In genomic region chr12:111137079-111137478, GRCm38 (mm10) we compare ENCODE assay signal across 15 mouse cellular contexts. TPM values are rescaled to one million over a fixed set of nuclear protein-coding genes. Genes with fewer than 3 reads are reported as not detected.
DNase-seq lines count a peak whose midpoint lies in the region; ATAC-seq and TF ChIP-seq lines count a peak whose summit lies in the region.
"Had no signal": no experiment of that assay in that cellular context is flagged by ENCODE, and none has a peak within 500 bp of the region (broad histone marks: within the 10 kb centered on the region; RNA-seq: fewer than 3 reads in every experiment).

No protein-coding gene starts in this region.

- no peak overlapping the region for H3K4me3 ChIP-seq in lung, adult 2 months (replicated peaks; ENCODE audit: extremely low read depth, low read depth, low read length)
- H3K4me3 ChIP-seq in CH12.LX (replicated peaks in 1 of 3; ENCODE audit: low read depth in 2 of 3, low read length in 2 of 3, poor library complexity in 1 of 3) = no peak overlapping the region
- no peak overlapping the region for H3K4me3 ChIP-seq in bone marrow, adult 2 months (replicated peaks; ENCODE audit: control insufficient read depth, low read depth, low read length)
- H3K4me3 ChIP-seq: liver, embryonic 15.5 days; midbrain, embryonic 13.5 days had no signal

- no peak for TF ChIP-seq POLR2A in lung, adult 2 months (IDR thresholded peaks at IDR 0.05; ENCODE audit: borderline replicate concordance, extremely low read depth, low read depth, low read length)
- no peak for TF ChIP-seq POLR2A in CH12.LX (IDR thresholded peaks at IDR 0.05; ENCODE audit: low read depth, low read length)
- TF ChIP-seq POLR2A in bone marrow, adult 2 months (IDR thresholded peaks at IDR 0.05; ENCODE audit: borderline replicate concordance, control insufficient read depth, low read depth, low read length) = no peak

- peak; percentile 71 for TF ChIP-seq RAD21 in CH12.LX (IDR thresholded peaks at IDR 0.05; ENCODE audit: low read depth, low read length)

- dilution Hi-C loops in CH12.LX (cut with MboI; ENCODE audit: extremely low pct_ligation_motif_present, extremely low pct_unique_long_range_greater_than_20kb, low sequenced_read_pairs) = no loop called here

- no peaks in the 10 kb centered on the region for H3K4me1 ChIP-seq in lung, adult 2 months (ENCODE audit: control insufficient read depth, insufficient read depth, low read length)
- H3K4me1 ChIP-seq in CH12.LX (ENCODE audit: control insufficient read depth in 1 of 2, insufficient read depth in 2 of 2) = peaks cover 0 to 10% of the 10 kb centered on the region in 2 experiments; a peak in 1 of 4 replicates
- H3K4me1 ChIP-seq in bone marrow, adult 2 months (ENCODE audit: control insufficient read depth, insufficient read depth, low read length) = no peaks in the 10 kb centered on the region
- H3K4me1 ChIP-seq: midbrain, embryonic 13.5 days had no signal

- H3K9ac ChIP-seq in CH12.LX (ENCODE audit: insufficient read depth, low read depth) = no peak overlapping the region
- H3K9ac ChIP-seq: liver, embryonic 15.5 days; midbrain, embryonic 13.5 days had no signal

- in situ Hi-C loops in CH12.LX (cut with MboI; ENCODE audit: low pct_ligation_motif_present, low pct_unique_long_range_greater_than_20kb, low sequenced_read_pairs) = loop anchor here (5.0 to 10.0 kb wide), 2 partner anchors 40 to 202 kb away; no protein-coding TSS in a partner anchor

- peak; percentile 87 for ATAC-seq in megakaryocyte progenitor cell, adult 5-6 weeks (replicated peaks; ENCODE audit: poor library complexity)
- ATAC-seq: hindbrain, embryonic 16.5 days; midbrain, embryonic 13.5 days; Patski had no signal

- no peaks in the 10 kb centered on the region for H3K27me3 ChIP-seq in CH12.LX (replicated peaks)
- H3K27me3 ChIP-seq: liver, embryonic 15.5 days; midbrain, embryonic 13.5 days; Patski had no signal

- peaks cover 7% of the 10 kb centered on the region for H3K9me3 ChIP-seq in CH12.LX (replicated peaks; ENCODE audit: low read length)
- H3K9me3 ChIP-seq: liver, embryonic 15.5 days had no signal

- H3K36me3 ChIP-seq in CH12.LX (replicated peaks in 1 of 2; ENCODE audit: control insufficient read depth in 1 of 2, insufficient read depth in 1 of 2, low read length in 1 of 2) = no peaks in the 10 kb centered on the region
- H3K36me3 ChIP-seq: liver, embryonic 15.5 days; midbrain, embryonic 13.5 days had no signal

- TF ChIP-seq EP300 in CH12.LX (IDR thresholded peaks at IDR 0.05; ENCODE audit: low read length) = no peak

- no peak overlapping the region for H3K27ac ChIP-seq in CH12.LX (ENCODE audit: insufficient read depth, low read depth)
- H3K27ac ChIP-seq in bone marrow, adult 2 months (ENCODE audit: control insufficient read depth, insufficient read depth, low read depth, low read length, poor library complexity) = no peak overlapping the region
- H3K27ac ChIP-seq: liver, embryonic 15.5 days; midbrain, embryonic 13.5 days had no signal

- 78% methylated on average over 2 of the region's 2 CpGs for WGBS in lung, adult 2 months
- 80% methylated on average over 2 of the region's 2 CpGs for WGBS in bone marrow, adult 2 months

- H3K79me2 ChIP-seq in CH12.LX (replicated peaks; ENCODE audit: control insufficient read depth, extremely low read depth, insufficient read depth, poor library complexity, severe bottlenecking) = no peaks in the 10 kb centered on the region

- H3K4me2 ChIP-seq in CH12.LX (ENCODE audit: insufficient read depth, low read depth, poor library complexity, severe bottlenecking) = no peak overlapping the region
- H3K4me2 ChIP-seq: liver, embryonic 15.5 days; midbrain, embryonic 13.5 days had no signal

- DNase-seq in lung, adult 2 months = no peak
- DNase-seq in lung, postnatal 14 days = no peak
- peak; percentile 27 for DNase-seq in CH12.LX (ENCODE audit: extremely low read depth)
- DNase-seq in adrenal gland, postnatal 14 days = no peak
- no peak for DNase-seq in T-cell, adult 2 months (ENCODE audit: low spot score)
- DNase-seq: adrenal gland, postnatal 10 days; gastrocnemius, postnatal 14 days had no signal

- TF ChIP-seq CTCF in lung, adult 2 months (IDR thresholded peaks at IDR 0.05; ENCODE audit: insufficient read depth, low read length) = peak; percentile 30; the same call in 1 of the 2 replicates
- peak; percentile 33 to 73; a peak in 3 of 4 replicates for TF ChIP-seq CTCF in CH12.LX (conservative IDR thresholded peaks at IDR 0.05 in 1 of 2, IDR thresholded peaks at IDR 0.05 in 1 of 2; ENCODE audit: low read depth in 2 of 2, low read length in 2 of 2)
- peak; percentile 41; the same call in 1 of the 2 replicates for TF ChIP-seq CTCF in bone marrow, adult 2 months (IDR thresholded peaks at IDR 0.05; ENCODE audit: control insufficient read depth, insufficient read depth, low read length)

TF ChIP-seq in CH12.LX, 34 proteins besides CTCF, POLR2A, EP300 and RAD21:
- TF ChIP-seq RCOR1 (conservative IDR thresholded peaks at IDR 0.05; ENCODE audit: low read depth, low read length) = no peak
- TF ChIP-seq ZNF384 (IDR thresholded peaks at IDR 0.05; ENCODE audit: low read depth, low read length) = no peak
- TF ChIP-seq SMC3 (IDR thresholded peaks at IDR 0.05; ENCODE audit: low read depth, low read length) = peak; percentile 55
- TF ChIP-seq TBP (conservative IDR thresholded peaks at IDR 0.05; ENCODE audit: low read depth, low read length) = no peak

RNA-seq across cellular contexts. Expression of gene Traf3, which starts 29.1 kb away (rescaled TPM):
- 16.8 and 20.2 TPM in 2 replicates for polyA plus RNA-seq in lung, adult 2 months (2012; rRNA removed)
- total RNA-seq in CH12.LX (2012; rRNA removed) (17.5 and 21.4 TPM in 2 replicates), CH12.LX (2014; rRNA removed) (9.6 and 10.9 TPM in 2 replicates)
- 30.6 and 33.1 TPM in 2 replicates for polyA plus RNA-seq in CH12.LX (2012; ENCODE audit: insufficient read length, low read depth)
- 2.4 and 9.2 TPM in 2 replicates for polyA plus RNA-seq in bone marrow, adult 2 months (2011; ENCODE audit: insufficient read depth, insufficient read length, low replicate concordance, missing spikeins)
- total RNA-seq in megakaryocyte progenitor cell, adult 5-6 weeks (2015) = 12.0 and 12.4 TPM in 2 replicates
- total RNA-seq in megakaryocyte progenitor cell, adult 5-6 weeks (2017) = 24.1 and 24.5 TPM in 2 replicates
- 19.3 and 24.9 TPM in 2 replicates for total RNA-seq in adrenal gland, postnatal 14 days (2021)

RNA-seq across cellular contexts. Expression of gene 4930595D18Rik, which starts 47.2 kb away (rescaled TPM):
- polyA plus RNA-seq in lung, adult 2 months (2012; rRNA removed) = not detected in 2 replicates
- total RNA-seq in CH12.LX (2012; rRNA removed) (not detected in 2 replicates), CH12.LX (2014; rRNA removed) (0.43 TPM in 1 of 2 replicates, not detected in the other)
- polyA plus RNA-seq in CH12.LX (2012; ENCODE audit: insufficient read length, low read depth) = 0.57 and 0.61 TPM in 2 replicates
- not detected in 2 replicates for polyA plus RNA-seq in bone marrow, adult 2 months (2011; ENCODE audit: insufficient read depth, insufficient read length, low replicate concordance, missing spikeins)
- not detected in 2 replicates for total RNA-seq in megakaryocyte progenitor cell, adult 5-6 weeks (2015)
- not detected in 2 replicates for total RNA-seq in megakaryocyte progenitor cell, adult 5-6 weeks (2017)
- not detected in 2 replicates for total RNA-seq in adrenal gland, postnatal 14 days (2021)
- total RNA-seq: adrenal gland, postnatal 10 days; gastrocnemius, postnatal 14 days had no signal
- polyA plus RNA-seq: heart, embryonic 14.5 days; liver, embryonic 15.5 days; midbrain, embryonic 13.5 days; neural tube, embryonic 14.5 days; Patski had no signal
